Mouse (Mus musculus) fibroblast of lung, adult 2 months (primary cell): ENCODE data around the gene Olfr345.

Experiments
- DNase-seq: peaks from one replicate; pipeline ENCODE4 v3.0.0-alpha.2; 2011; ENCODE audit warnings: low read depth

Gene Olfr345

DNA sequence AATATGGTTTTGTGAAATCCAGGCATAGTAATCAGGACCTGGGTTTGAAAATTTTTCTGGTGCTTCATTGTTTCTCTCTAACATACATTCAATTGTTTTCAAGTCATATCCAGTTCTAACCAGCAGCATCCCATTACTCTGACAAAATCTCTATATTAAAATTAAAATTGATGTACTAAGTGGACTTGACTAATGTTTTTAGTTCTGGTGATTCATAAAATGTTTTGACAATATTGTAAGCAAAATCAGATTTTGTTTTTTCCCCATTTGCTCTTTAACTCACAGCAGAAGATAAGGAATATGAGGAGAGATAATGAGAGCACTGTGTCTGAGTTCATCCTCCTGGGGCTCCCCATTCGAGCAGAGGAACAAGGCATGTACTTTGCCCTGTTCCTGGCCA, at the start of gene Olfr345:
Gene Olfr345 (plus strand): TSS at position 301 of the 400 bp plus-strand sequence.
- DNase-seq = no peak

DNA sequence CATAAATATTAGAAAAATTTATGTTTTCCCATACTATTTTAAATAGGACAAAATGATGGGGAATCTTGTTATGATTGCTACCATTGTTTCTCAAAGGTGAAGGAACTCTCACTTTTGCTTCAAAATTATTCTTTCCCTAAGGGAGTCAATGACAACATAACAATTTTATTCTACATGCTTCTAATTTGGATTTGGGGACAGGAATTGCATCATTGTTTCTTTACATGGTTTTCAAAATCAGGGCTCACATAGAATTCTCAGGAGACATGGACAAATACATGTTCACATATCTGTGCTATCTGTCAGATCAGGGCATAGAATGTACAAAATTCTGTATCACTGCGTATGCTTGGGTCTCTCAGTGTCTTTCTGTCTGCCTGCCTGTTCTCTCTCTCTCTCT, 45.6 kb downstream of the Olfr345 start, which contains the start of gene Olfr346:
Gene Olfr346 (plus strand): TSS at position 301 of the 400 bp plus-strand sequence.
- DNase-seq = no peak
